Mouse (Mus musculus) cortical plate, adult 2 months (tissue): ENCODE measurements at regions not wholly inside any gene's neighbourhood (a gene's known extent, or its start where the extent isn't known, plus 50 kb on each side); places are given as distances from the start of the nearest gene placed in this dataset.

Source experiments
- H3K27ac ChIP-seq: fragments of 200-500 bp; 2 replicates; pipeline ENCODE4 v1.5.1; 2012; ENCODE audit warnings: low read length, control low read depth, inconsistent platforms; ENCODE audit not compliant: insufficient read depth
- H3K4me1 ChIP-seq: fragments of 200-500 bp; 2 replicates; pipeline ENCODE4 v1.6.1; 2011; ENCODE audit warnings: low read length; ENCODE audit not compliant: control insufficient read depth, insufficient read depth
- H3K4me3 ChIP-seq: fragments of 200-500 bp; 2 replicates; pipeline ENCODE4 v1.5.1; 2011; ENCODE audit warnings: mild to moderate bottlenecking, low read length, control low read depth; ENCODE audit not compliant: insufficient read depth
- CTCF ChIP-seq: fragments of 200-500 bp; IDR thresholded peaks from 2 replicates; pipeline ENCODE4 v1.5.1; 2011; ENCODE audit warnings: mild to moderate bottlenecking, control low read depth, low read length; ENCODE audit not compliant: insufficient read depth; ENCODE audit errors: extremely low read depth
- POLR2A ChIP-seq: fragments of 200-500 bp; IDR thresholded peaks from 2 replicates; pipeline ENCODE4 v1.6.1; 2011; ENCODE audit warnings: mild to moderate bottlenecking, low read length, control low read depth; ENCODE audit not compliant: insufficient read depth; ENCODE audit errors: extremely low read depth

GRCm38 (mm10) chr8:26824189-26824941, 152.8 kb upstream of the Zfp703 start:
- no peaks in the 10 kb centered on the region for H3K4me1 ChIP-seq
- H3K27ac ChIP-seq: no peak overlapping the region
- no peak for TF ChIP-seq CTCF
- no peak for TF ChIP-seq POLR2A
- H3K4me3 ChIP-seq: no peak overlapping the region

GRCm38 (mm10) chr8:26828311-26828909, 148.7 kb upstream of the Zfp703 start:
- no peak overlapping the region for H3K4me3 ChIP-seq
- H3K27ac ChIP-seq: no peak overlapping the region
- no peak for TF ChIP-seq CTCF
- TF ChIP-seq POLR2A: no peak
- H3K4me1 ChIP-seq: no peaks in the 10 kb centered on the region

DNA sequence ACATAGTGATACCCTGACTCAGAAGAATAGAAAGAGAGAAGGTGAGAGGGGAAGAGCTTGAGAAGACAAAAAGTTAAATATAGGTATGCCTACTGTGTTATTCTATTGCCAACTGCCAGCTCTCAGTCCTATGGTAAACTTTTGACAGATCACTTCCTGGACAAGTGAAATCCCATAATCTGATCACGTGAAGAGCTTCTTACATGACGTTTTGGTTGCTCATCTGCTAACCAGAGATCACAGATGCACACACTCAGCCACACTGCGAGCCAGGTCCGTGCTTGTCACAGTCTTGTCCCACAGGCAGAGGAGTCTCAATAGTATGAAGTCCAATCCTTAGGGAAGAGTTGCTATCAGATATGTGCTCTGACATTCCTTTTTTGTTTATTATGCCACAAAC, 147.8 kb upstream of the Zfp703 start:
- Histone ChIP-seq H3K4me1 (no peaks in the 10 kb centered on the region), H3K4me3 (no peak overlapping the region), H3K27ac (no peak overlapping the region)
- TF ChIP-seq CTCF (no peak), POLR2A (no peak)

GRCm38 (mm10) chr8:26831148-26831547, 146.0 kb upstream of the Zfp703 start:
- TF ChIP-seq CTCF (no peak), POLR2A (no peak)

DNA sequence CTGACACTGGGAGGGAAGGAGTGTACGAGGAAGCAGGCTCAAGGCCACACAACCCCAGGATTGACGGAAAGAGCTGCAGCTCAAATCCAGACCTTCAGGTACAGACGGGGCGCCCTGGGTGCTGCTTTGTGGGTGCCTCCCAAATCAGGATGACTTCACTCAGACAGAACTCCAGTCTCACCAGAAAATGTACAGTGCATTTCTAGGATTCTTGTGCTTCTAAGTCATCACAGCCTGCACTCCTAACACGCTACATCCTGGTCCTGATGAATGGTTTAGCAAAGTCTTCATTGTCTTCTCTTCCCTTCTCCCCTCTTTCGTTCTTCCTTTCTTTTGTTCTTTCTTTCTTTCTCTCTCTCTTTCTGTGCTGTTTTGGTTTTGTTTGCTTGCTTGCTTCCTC, 145.3 kb upstream of the Zfp703 start:
- Histone ChIP-seq H3K27ac (no peak overlapping the region), H3K4me1 (no peaks in the 10 kb centered on the region), H3K4me3 (no peak overlapping the region)
- TF ChIP-seq POLR2A: no peak

More at GRCm38 (mm10) chr8:26831148-26831547, 146.0 kb upstream of the Zfp703 start:
- no peak overlapping the region for H3K27ac ChIP-seq
- no peaks in the 10 kb centered on the region for H3K4me1 ChIP-seq
- H3K4me3 ChIP-seq: no peak overlapping the region

DNA sequence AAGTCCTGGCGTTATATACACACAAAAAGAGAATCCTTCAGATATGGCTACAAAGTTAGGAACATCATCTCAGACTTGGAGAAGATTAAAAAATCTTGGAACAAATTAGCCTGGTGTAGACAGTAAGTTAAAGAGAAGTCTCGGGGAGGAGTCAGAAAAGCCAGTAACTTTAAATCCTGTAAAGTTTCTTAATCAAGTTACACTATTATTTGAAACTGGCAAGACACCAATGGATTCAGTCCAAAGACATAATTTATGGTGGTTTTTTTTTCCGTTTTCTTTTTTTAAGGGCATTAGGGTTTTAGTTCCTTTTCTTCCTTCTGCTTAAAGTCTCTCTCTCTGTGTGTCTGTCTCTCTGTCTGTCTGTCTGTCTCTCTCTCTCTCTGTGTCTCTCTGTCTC, 144.6 kb upstream of the Zfp703 start:
- H3K4me3 ChIP-seq: no peak overlapping the region
- H3K27ac ChIP-seq: no peak overlapping the region
- TF ChIP-seq POLR2A: no peak
- no peak for TF ChIP-seq CTCF
- H3K4me1 ChIP-seq: no peaks in the 10 kb centered on the region

- no peak for TF ChIP-seq CTCF
- no peak for TF ChIP-seq POLR2A
- H3K4me3 ChIP-seq: no peak overlapping the region
- H3K27ac ChIP-seq: no peak overlapping the region
- H3K4me1 ChIP-seq: no peaks in the 10 kb centered on the region
Observed at GRCm38 (mm10) chr8:26833297-26833696, 143.8 kb upstream of the Zfp703 start.

DNA sequence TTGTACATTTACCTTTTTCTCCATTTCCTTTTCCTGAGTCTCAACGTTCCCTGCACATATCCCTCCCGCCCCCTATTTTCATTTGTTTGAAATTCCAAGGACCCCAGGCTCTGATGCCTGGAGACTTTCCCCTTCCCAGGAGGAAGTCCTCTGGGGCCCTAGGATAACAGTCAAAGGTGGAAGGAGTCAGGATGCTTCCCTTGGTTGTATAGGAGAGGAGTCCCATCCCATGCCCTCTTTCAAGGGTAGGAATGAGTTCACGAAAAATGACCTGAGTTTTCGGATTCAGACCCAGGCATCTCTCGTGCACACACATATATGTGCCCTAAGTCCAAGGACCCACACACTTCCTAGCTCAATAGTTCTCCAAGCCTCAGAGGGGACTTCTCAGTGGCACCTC, 143.3 kb upstream of the Zfp703 start:
- H3K4me3 ChIP-seq: no peak overlapping the region
- no peaks in the 10 kb centered on the region for H3K4me1 ChIP-seq
- no peak for TF ChIP-seq CTCF
- no peak overlapping the region for H3K27ac ChIP-seq

DNA sequence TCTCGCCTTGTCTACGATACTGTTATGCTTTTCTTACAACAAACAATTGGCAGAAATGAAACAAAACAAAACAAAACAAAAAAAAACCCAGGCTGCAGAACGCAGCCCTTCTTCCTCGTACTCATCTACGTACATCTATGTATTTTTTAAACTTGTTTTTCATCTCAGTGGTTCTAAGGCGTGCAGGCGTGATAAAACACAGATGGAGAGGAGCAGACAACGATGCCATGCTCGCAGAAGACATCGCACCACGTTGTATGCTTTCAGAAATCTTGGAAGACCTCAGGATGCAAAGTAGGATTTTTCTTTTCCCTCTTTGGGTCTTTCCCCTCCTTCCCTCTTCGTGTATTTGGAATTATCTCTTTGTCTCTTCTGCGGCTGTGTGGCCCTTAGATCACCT, 142.5 kb upstream of the Zfp703 start:
- Histone ChIP-seq H3K4me1 (no peaks in the 10 kb centered on the region), H3K27ac (no peak overlapping the region), H3K4me3 (no peak overlapping the region)
- TF ChIP-seq POLR2A (no peak), CTCF (no peak)

DNA sequence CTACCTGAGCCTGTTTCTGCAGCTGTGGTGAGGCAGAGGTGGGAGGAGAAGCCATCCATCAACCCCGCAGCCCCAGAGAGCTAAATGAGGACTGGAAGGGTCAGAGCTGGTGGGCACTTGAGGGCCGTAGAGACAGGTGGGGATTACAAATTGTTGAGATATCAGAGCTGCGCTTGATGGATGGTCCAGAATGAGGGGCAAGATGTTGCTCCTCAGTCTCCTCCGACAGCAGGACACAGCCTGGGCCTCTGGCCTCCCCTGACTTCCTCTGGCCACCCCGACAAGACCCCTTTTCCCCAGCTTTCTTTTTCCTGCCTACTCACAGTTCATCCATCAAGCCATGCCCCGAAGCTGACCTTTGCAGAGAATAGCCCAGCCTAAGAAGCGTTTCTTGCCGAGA, 142.0 kb upstream of the Zfp703 start:
- H3K27ac ChIP-seq: no peak overlapping the region
- TF ChIP-seq CTCF: no peak
- no peak for TF ChIP-seq POLR2A
- H3K4me3 ChIP-seq: no peak overlapping the region
- no peaks in the 10 kb centered on the region for H3K4me1 ChIP-seq

- H3K4me3 ChIP-seq: no peak overlapping the region
- H3K27ac ChIP-seq: no peak overlapping the region
- H3K4me1 ChIP-seq: no peaks in the 10 kb centered on the region
- TF ChIP-seq POLR2A: no peak
- no peak for TF ChIP-seq CTCF
Observed at GRCm38 (mm10) chr8:26835616-26836015, 141.5 kb upstream of the Zfp703 start.
